Mouse (Mus musculus) thymus, adult 2 months (tissue): ENCODE data around the gene Rnf26.

Source experiments
- CTCF ChIP-seq: fragments of 200-500 bp; IDR thresholded peaks from 2 replicates; pipeline ENCODE4 v1.5.1; 2012; ENCODE audit warnings: mild to moderate bottlenecking, control low read depth, low read length, moderate library complexity, borderline replicate concordance; ENCODE audit not compliant: control insufficient read depth, poor library complexity, insufficient read depth; ENCODE audit errors: extremely low read depth
- POLR2A ChIP-seq: fragments of 200-500 bp; IDR thresholded peaks from 2 replicates; pipeline ENCODE4 v1.6.1; 2012; ENCODE audit warnings: mild to moderate bottlenecking, low read length, control low read depth, moderate library complexity; ENCODE audit not compliant: control insufficient read depth, poor library complexity, insufficient read depth; ENCODE audit errors: extremely low read depth

GRCm38 (mm10) chr9:44107110-44107509, 6.2 kb downstream of the Rnf26 start, which contains the start of gene C1qtnf5:
- TF ChIP-seq CTCF (no peak), POLR2A (no peak)
